Mouse (Mus musculus): ENCODE measurements at regions not wholly inside any gene's neighbourhood (a gene's known extent, or its start where the extent isn't known, plus 50 kb on each side); places are given as distances from the start of the nearest gene placed in this dataset.

GRCm38 (mm10) chr2:51241573-51241972 lies 92.7 kb upstream of the Rnd3 start:
- TF ChIP-seq CTCF (IDR thresholded peaks at IDR 0.05; ENCODE audit: low read depth, low read length) (no peak), POLR2A (IDR thresholded peaks at IDR 0.05; ENCODE audit: extremely low read depth, insufficient read depth, low read length) (no peak)

Measured in liver, adult 2 months (tissue).